Mouse (Mus musculus) induced T-regulatory cell, adult 2 months (primary cell): ENCODE data around the gene Cyp2a5.
"Not testable (repeated sequence)": the region's sequence is repeated elsewhere in the genome, so short reads cannot be mapped to it uniquely, and the experiment has no call there.

ENCODE experiments used
- DNase-seq: peaks from one replicate; pipeline ENCODE4 v3.0.0-alpha.2; 2012; ENCODE audit warnings: low read depth

The Cyp2a5 gene

DNA sequence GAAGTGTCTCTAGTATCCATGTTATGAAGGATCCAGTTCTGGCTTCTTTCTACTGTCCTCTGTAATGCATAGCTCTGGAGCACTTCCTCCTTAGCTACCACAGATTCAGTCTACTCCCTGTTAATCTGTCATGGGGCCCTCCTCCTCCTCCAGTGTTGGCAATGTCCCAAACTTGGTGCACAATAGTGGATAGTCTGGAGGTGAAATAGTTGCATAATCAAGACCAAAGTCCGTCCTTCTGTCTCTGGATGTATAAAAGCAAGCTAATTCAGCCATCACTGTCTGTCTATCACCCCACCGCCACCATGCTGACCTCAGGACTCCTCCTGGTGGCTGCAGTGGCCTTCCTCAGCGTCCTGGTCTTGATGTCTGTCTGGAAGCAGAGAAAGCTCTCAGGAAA lies at the start of gene Cyp2a5:
Gene Cyp2a5, plus strand, starts transcription at position 247 of the 400 bp plus-strand sequence.
- not testable (repeated sequence) for DNase-seq

DNA sequence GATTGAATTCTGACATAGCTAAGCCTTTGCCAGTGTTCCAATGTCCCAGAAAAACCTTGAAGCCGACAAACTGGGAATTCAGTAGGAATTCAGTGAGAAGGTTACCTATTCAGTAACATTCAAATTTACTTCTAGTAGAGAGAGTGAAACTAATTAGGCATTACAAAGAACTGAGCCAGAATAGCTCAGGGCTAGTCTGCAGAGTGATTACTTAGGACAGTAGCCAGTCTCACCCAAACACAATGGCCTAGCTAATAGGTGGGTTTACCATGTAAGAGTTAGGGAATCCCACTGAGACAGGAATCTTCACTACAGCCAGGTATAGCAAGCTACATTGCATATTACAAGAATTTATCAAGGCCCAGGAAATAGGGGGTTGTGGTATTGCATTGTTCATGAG lies 49.1 kb upstream of the Cyp2a5 start:
- not testable (repeated sequence) for DNase-seq

DNA sequence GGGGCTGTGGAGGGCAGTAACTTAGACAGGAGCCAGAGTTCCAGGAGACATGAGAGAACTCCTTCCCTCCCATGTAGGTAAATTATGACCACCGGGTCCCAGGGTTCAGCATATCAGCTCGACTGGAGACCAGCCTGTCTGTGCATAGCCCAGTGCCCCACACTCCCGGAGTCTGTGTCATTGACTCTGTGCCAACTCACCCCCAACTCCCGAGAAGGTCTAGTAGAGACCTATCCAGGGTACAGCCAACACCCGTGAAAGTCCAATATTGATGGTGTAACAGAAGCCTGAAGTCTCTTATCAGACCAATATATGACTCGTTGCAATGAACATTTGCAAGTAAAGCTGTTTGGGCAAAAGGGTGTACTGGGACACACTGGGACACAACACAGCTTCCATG lies 45.1 kb upstream of the Cyp2a5 start:
- DNase-seq: no peak

DNA sequence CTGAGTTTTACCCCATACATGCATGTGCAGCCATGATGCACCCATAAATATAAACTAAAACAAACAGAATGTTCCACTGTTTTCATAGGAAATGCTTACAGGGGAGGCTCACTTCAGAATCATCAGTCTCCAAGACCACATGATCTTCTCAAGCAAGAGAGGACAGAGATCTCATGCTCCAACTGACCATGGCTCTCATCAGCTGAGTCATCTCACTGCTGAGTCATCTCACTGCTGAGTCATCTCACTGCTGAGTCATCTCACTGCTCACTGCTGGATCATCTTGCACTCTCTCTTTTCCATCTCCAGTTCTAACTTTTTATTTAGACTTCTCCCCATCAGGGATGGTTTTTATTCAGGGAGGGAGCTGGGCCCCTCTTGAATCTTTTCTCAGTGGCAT lies 35.0 kb upstream of the Cyp2a5 start:
- DNase-seq: no peak

DNA sequence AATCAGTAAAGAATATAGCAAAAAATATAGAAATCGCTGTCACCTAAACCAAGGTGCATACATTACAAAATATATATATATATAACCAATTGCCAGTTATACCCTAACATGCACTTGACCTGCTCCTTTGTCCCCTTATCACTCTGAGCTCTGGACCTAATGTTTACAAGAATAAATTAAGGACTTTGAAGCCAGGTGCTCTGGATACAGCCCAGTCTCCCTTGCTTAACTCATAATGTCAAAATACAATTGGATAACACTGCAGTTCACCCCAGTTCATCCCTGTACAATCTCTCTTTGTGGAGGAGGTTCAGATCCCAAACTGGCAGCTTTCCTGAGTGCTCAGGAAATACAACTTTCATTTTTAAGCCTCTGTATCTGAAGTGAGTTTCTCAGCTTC lies 34.1 kb upstream of the Cyp2a5 start:
- no peak for DNase-seq

DNA sequence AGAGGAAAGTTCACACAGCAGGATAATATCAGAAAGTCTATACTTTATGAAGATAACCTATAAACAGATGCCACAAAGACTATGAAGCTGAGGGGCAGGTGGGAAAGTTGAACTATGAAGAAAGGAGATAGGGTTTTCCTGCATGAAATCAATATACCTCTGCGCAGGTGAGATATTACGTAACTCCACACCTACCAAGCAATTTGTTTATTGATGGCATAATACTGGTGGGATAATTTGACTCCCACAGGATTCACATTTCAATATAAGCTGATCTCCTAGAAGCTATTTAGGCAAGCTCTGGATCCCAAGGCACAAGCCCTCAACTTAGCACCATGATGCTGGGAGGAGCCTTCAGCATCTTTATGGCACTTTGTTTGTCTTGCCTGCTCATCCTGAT lies 26.5 kb upstream of the Cyp2a5 start, which contains the start of gene Cyp2g1:
Gene Cyp2g1, plus strand, starts transcription at position 301 of the 400 bp plus-strand sequence.
- DNase-seq: no peak

DNA sequence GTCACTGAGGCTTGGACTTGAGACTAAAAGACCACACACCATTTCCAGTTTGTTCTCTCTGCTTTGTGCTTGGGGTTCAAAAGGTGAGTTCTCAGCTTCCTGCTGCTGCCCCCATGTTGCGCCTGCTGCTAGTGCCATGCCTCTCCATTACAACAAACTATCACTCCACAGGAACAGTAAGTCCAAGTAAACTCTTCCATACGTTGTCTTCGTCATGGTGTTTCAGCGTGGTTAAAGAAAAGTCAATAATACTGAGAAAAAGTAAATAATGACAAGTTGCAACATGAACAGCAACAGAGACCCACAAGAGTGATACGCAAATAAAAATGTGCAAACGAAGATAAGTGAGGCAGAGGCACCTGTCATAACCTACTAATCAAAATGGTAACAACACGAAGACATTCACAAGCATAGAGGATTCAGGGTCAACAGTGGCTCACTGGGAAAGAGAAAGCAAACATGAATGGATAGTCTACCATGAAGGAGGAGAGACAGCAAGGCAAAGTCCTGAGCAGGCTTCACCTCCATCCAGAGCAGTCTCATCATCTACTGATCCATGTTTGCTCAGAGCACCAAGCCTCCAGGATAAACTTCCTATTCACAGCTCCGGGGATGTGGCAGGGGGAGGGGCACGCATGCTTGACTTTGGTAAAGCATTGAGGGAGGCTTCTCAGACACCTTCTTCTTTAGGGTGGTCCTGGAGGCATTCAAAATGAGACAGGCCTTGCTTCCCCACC lies 3.4 kb upstream of the Cyp2a5 start:
- not testable (repeated sequence) for DNase-seq

DNA sequence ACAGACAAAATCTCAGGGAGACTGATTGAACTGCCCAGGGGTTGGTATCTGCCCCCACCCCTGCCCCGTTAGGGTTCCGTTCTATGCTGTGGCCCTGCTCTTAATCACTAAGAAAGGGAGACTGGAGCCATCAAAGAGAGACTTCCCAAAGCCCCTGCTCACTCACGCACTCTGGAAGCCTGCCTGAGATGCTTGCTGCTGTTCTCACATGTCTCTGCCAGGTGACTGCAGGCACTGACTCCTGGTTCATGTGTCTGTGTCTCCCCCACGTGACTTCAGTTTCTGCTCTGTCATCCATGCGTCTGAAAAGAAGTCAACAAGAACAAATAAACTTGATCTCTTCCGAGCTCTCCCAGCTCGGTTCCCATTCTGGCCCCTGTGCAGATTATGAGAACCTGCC lies 2.4 kb upstream of the Cyp2a5 start:
- DNase-seq: not testable (repeated sequence)

DNA sequence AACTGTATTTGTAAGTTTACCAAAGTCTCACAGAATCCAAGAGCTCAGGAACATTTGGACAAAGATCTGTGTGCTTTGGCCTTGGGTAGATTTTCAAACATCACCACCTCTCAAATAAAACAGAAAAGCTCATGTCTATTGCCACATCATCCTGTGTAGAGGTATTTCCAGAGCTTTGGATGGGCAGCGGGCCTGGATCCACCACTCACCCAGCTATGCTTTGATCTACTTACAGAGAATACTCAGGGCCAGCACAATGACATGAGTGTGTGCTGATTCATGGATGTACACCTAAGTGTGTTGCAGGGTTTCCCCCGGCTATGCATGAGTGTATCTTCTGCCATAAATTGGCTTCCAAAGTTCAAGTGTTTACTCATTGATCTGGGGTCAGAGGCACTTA lies 8.3 kb downstream of the Cyp2a5 start:
- DNase-seq: not testable (repeated sequence)

DNA sequence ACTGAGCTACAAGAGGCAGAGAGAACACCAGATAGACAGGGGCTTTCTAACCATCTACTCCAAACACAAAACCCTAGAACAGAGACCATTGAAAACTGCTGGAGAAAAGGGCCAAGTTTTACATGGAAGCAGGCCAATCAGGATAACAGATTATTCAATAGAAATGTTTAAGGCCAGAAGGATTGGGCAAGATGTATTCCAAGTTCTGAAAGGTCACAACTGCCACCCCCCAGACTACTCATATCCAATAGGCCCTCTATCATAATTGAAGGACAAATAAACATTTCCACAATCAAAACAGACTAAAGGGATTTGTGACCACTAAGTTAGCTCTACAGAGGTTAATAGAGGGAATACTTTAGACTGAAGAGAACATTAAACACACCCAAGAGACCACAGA lies 15.0 kb downstream of the Cyp2a5 start:
- DNase-seq: not testable (repeated sequence)

DNA sequence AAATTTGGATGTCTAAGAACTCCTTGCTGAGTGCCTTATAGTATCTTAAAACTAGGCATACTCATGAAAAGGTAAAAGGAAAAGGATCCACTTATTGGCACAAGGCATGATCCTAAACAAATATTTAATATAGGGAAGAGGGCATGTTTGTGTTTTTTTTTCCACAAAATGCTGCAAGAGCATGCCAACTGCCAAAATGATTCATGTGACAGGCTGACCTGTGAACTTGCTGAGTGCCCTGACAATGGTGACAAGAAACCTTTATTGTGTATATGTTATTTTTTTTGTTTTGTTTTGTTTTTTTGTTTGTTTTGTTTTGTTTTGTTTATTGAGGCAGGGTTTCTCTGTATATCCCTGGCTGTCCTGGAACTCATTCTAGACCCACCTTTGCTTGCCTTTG lies 43.5 kb downstream of the Cyp2a5 start:
- not testable (repeated sequence) for DNase-seq

DNA sequence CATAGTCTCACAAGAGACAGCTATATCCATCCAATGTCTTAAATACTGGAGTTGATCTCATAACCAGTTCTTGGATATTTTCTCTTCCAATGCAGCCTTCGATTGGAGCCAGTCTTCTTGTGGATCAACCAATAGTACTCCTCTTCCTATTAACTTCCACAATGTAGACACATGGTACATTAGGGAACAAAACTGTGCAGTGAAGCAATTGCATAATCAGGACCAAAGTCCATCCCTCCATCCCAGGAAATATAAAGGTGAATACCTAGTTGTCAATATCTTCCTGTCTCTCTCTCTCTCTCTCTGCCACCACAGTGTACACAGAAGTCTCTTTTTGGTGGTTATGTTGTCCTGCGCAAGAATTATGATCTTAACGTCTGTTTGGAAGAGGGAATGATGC lies 45.5 kb downstream of the Cyp2a5 start:
- not testable (repeated sequence) for DNase-seq
